Mouse (Mus musculus): ENCODE results near the gene Cltb. TPM values are rescaled to one million over a fixed set of nuclear protein-coding genes. Genes with fewer than 3 reads are reported as not detected.
A peak's percentile ranks its signal among the peaks of the same experiment; 100 is the strongest.
"Not testable (repeated sequence)": the region's sequence is repeated elsewhere in the genome, so short reads cannot be mapped to it uniquely, and the experiment has no call there.

The Cltb gene
- 61.8 and 82.6 TPM in 2 replicates for total RNA-seq (2021)
- long read RNA-seq, transcript Cltb-202 (5 exons, 2,186 nt): major isoform, 85 of 123 reads
- long read RNA-seq, partial matches to known transcripts: 4 of 123 reads
- long read RNA-seq, other reads (novel, unspliced or antisense): 33 of 123 reads

- DNase-seq: peak; percentile 94
These were observed at the start of gene Cltb for GRCm38 (mm10) chr13:54610972-54611754. Cltb (minus strand) TSS chr13:54611344.

- no peak for DNase-seq
These were observed 49.7 kb upstream of the Cltb start for GRCm38 (mm10) chr13:54660877-54661276.

GRCm38 (mm10) chr13:54650461-54650860, 39.3 kb upstream of the Cltb start:
- no peak for DNase-seq

GRCm38 (mm10) chr13:54635011-54635410, 23.9 kb upstream of the Cltb start:
- no peak for DNase-seq

- no peak for DNase-seq
These were observed 21.7 kb upstream of the Cltb start for GRCm38 (mm10) chr13:54632731-54633277.

- DNase-seq: no peak
These were observed 18.0 kb upstream of the Cltb start for GRCm38 (mm10) chr13:54629128-54629527.

- DNase-seq: no peak
These were observed 10.9 kb upstream of the Cltb start for GRCm38 (mm10) chr13:54621960-54622521.

GRCm38 (mm10) chr13:54621155-54621932, 10.2 kb upstream of the Cltb start, which contains the start of gene Faf2:
Faf2 (plus strand) TSS chr13:54621784.
- peak; percentile 99 for DNase-seq

- DNase-seq: no peak
These were observed 5.9 kb upstream of the Cltb start for GRCm38 (mm10) chr13:54616998-54617397.

GRCm38 (mm10) chr13:54616307-54616706, 5.2 kb upstream of the Cltb start:
- no peak for DNase-seq

GRCm38 (mm10) chr13:54613141-54613540, 2.0 kb upstream of the Cltb start:
- DNase-seq: not testable (repeated sequence)

GRCm38 (mm10) chr13:54610613-54610971, 552 bp downstream of the Cltb start:
- no peak for DNase-seq

- DNase-seq: no peak
These were observed 1.8 kb downstream of the Cltb start for GRCm38 (mm10) chr13:54609301-54609700.

- DNase-seq: no peak
These were observed 2.5 kb downstream of the Cltb start for GRCm38 (mm10) chr13:54608666-54609065.

- DNase-seq: no peak
These were observed 3.1 kb downstream of the Cltb start for GRCm38 (mm10) chr13:54608002-54608401.

GRCm38 (mm10) chr13:54607204-54607603, 3.9 kb downstream of the Cltb start:
- no peak for DNase-seq

- DNase-seq: no peak
These were observed 5.7 kb downstream of the Cltb start for GRCm38 (mm10) chr13:54605426-54605825.

GRCm38 (mm10) chr13:54604221-54604620, 6.9 kb downstream of the Cltb start:
- no peak for DNase-seq

GRCm38 (mm10) chr13:54603501-54603900, 7.6 kb downstream of the Cltb start:
- DNase-seq: no peak

- DNase-seq: no peak
These were observed 8.5 kb downstream of the Cltb start for GRCm38 (mm10) chr13:54602639-54603111.

- no peak for DNase-seq
These were observed 12.5 kb downstream of the Cltb start for GRCm38 (mm10) chr13:54598622-54599143.

- no peak for DNase-seq
These were observed 14.3 kb downstream of the Cltb start for GRCm38 (mm10) chr13:54596870-54597269.

Measured in adrenal gland, postnatal 25 days (tissue).